Mouse (Mus musculus) C2C12 (cell line): ENCODE results near the gene Get4. TPM values are rescaled to one million over a fixed set of nuclear protein-coding genes. Genes with fewer than 3 reads are reported as not detected.

Experiments used
- H3K27me3 ChIP-seq: one replicate; pipeline ENCODE4 v1.6.1; 2011; ENCODE audit not compliant: control insufficient read depth, insufficient read depth, insufficient read length
- H3K36me3 ChIP-seq: one replicate; pipeline ENCODE4 v1.6.1; 2011; ENCODE audit not compliant: control insufficient read depth, insufficient read depth
- H3K4me3 ChIP-seq: one replicate; pipeline ENCODE4 v1.5.1; 2011; ENCODE audit warnings: mild to moderate bottlenecking, control low read depth; ENCODE audit not compliant: poor library complexity, insufficient read depth, severe bottlenecking
- H3K79me2 ChIP-seq: one replicate; pipeline ENCODE4 v1.6.1; 2011; ENCODE audit not compliant: control insufficient read depth, insufficient read depth
- H3K79me3 ChIP-seq: one replicate; pipeline ENCODE4 v1.6.1; 2011; ENCODE audit warnings: low read depth, control low read depth
- H3ac ChIP-seq: one replicate; pipeline ENCODE3; 2011; ENCODE audit warnings: low read depth; ENCODE audit not compliant: control insufficient read depth, insufficient read length
- CEBPB ChIP-seq: IDR thresholded peaks from one replicate; pipeline ENCODE4 v1.6.1; 2011; ENCODE audit warnings: low read depth, mild to moderate bottlenecking, control low read depth, moderate library complexity
- CTCF ChIP-seq: IDR thresholded peaks from one replicate; pipeline ENCODE4 v1.5.1; 2011; ENCODE audit not compliant: control insufficient read depth, insufficient read depth, insufficient read length
- FOSL1 ChIP-seq: IDR thresholded peaks from one replicate; pipeline ENCODE4 v1.8.0; 2011; ENCODE audit warnings: mild to moderate bottlenecking, low read length; ENCODE audit not compliant: poor library complexity, insufficient read depth, severe bottlenecking
- MAX ChIP-seq: IDR thresholded peaks from one replicate; pipeline ENCODE4 v1.6.1; 2011; ENCODE audit warnings: mild to moderate bottlenecking, control low read depth
- MYOD1 ChIP-seq: IDR thresholded peaks from one replicate; pipeline ENCODE4 v1.6.1; 2011; ENCODE audit warnings: low read depth; ENCODE audit not compliant: control insufficient read depth, insufficient read length
- MYOG ChIP-seq: IDR thresholded peaks from one replicate; pipeline ENCODE4 v1.6.1; 2011; ENCODE audit not compliant: control insufficient read depth, insufficient read length; ENCODE audit errors: extremely low read depth
- USF1 ChIP-seq: IDR thresholded peaks from one replicate; pipeline ENCODE4 v1.6.1; 2011; ENCODE audit warnings: low read depth, mild to moderate bottlenecking, control low read depth, moderate library complexity
- polyA plus RNA-seq: library from polyadenylated mRNA; unstranded; fragments of >200 nt; fragmentation: generic; extraction: Trizol; gene quantifications from one replicate; pipeline ENCODE4 v1.2.1, GENCODE M21; 2012; ENCODE audit warnings: missing spikeins

Get4 gene
- polyA plus RNA-seq, 1 experiment = 133 TPM

GRCm38 (mm10) chr5:139243384-139243783 is 8.7 kb upstream of the Get4 start:
- Histone ChIP-seq H3K79me3 (no peaks in the 10 kb centered on the region), H3ac (no peak overlapping the region), H3K79me2 (no peaks in the 10 kb centered on the region), H3K36me3 (peaks cover 77% of the 10 kb centered on the region), H3K27me3 (no peaks in the 10 kb centered on the region), H3K4me3 (no peak overlapping the region)
- no peak for TF ChIP-seq CTCF

- no peaks in the 10 kb centered on the region for H3K27me3 ChIP-seq
- TF ChIP-seq MYOD1 (no peak), USF1 (no peak), MYOG (no peak), CTCF (no peak), FOSL1 (no peak), MAX (no peak), CEBPB (no peak)
- no peak overlapping the region for H3K4me3 ChIP-seq
- H3ac ChIP-seq = no peak overlapping the region
- H3K79me2 ChIP-seq = peaks cover 2% of the 10 kb centered on the region
- H3K79me3 ChIP-seq = no peaks in the 10 kb centered on the region
- peaks cover 65% of the 10 kb centered on the region for H3K36me3 ChIP-seq
Measured at GRCm38 (mm10) chr5:139247767-139248166, 4.4 kb upstream of the Get4 start.

GRCm38 (mm10) chr5:139248846-139249245 is 3.3 kb upstream of the Get4 start:
- Histone ChIP-seq H3K79me2 (peaks cover 13% of the 10 kb centered on the region), H3K79me3 (peaks cover 10% of the 10 kb centered on the region), H3K4me3 (no peak overlapping the region), H3K36me3 (peaks cover 54% of the 10 kb centered on the region), H3K27me3 (no peaks in the 10 kb centered on the region), H3ac (no peak overlapping the region)
- no peak for TF ChIP-seq CTCF
- no peak for TF ChIP-seq CEBPB
- no peak for TF ChIP-seq MYOG
- no peak for TF ChIP-seq MAX
- TF ChIP-seq FOSL1 = no peak
- no peak for TF ChIP-seq MYOD1
- TF ChIP-seq USF1 = no peak

- peaks cover 35% of the 10 kb centered on the region for H3K79me3 ChIP-seq
- H3ac ChIP-seq = no peak overlapping the region
- peaks cover 47% of the 10 kb centered on the region for H3K36me3 ChIP-seq
- no peak overlapping the region for H3K4me3 ChIP-seq
- no peaks in the 10 kb centered on the region for H3K27me3 ChIP-seq
- no peak for TF ChIP-seq CTCF
- TF ChIP-seq FOSL1 = no peak
- TF ChIP-seq MYOD1 = no peak
- no peak for TF ChIP-seq CEBPB
- TF ChIP-seq MAX = no peak
- TF ChIP-seq MYOG = no peak
- TF ChIP-seq USF1 = no peak
- H3K79me2 ChIP-seq = peaks cover 37% of the 10 kb centered on the region
Measured at GRCm38 (mm10) chr5:139251279-139251678, 845 bp upstream of the Get4 start.

- no peak for TF ChIP-seq MAX
- no peak for TF ChIP-seq USF1
- TF ChIP-seq MYOG = no peak
- TF ChIP-seq MYOD1 = no peak
- no peak for TF ChIP-seq FOSL1
- Histone ChIP-seq H3ac (peak overlapping the region; percentile 71), H3K36me3 (peaks cover 43% of the 10 kb centered on the region), H3K79me2 (peaks cover 41% of the 10 kb centered on the region), H3K4me3 (no peak overlapping the region), H3K27me3 (no peaks in the 10 kb centered on the region), H3K79me3 (peaks cover 39% of the 10 kb centered on the region)
Measured at GRCm38 (mm10) chr5:139251736-139252080, 416 bp upstream of the Get4 start.

GRCm38 (mm10) chr5:139252910-139253245 is 754 bp downstream of the Get4 start:
- Histone ChIP-seq H3K4me3 (peak overlapping the region; percentile 68), H3K36me3 (peaks cover 39% of the 10 kb centered on the region), H3ac (peak overlapping the region; percentile 68), H3K79me2 (peaks cover 53% of the 10 kb centered on the region), H3K79me3 (peaks cover 46% of the 10 kb centered on the region), H3K27me3 (no peaks in the 10 kb centered on the region)
- TF ChIP-seq USF1 (no peak), MYOD1 (no peak), CEBPB (no peak), CTCF (no peak), FOSL1 (no peak), MYOG (no peak), MAX (no peak)
